Mouse (Mus musculus): ENCODE measurements around the gene Fcer1g.

- TF ChIP-seq POLR2A (IDR thresholded peaks at IDR 0.05; ENCODE audit: low read depth, low read length), result no peak
- no peak for TF ChIP-seq CTCF (conservative IDR thresholded peaks at IDR 0.05; ENCODE audit: insufficient read depth, insufficient read length, low read depth, low read length)
Observed at GRCm38 (mm10) chr1:171247916-171248315, 13.8 kb upstream of the Fcer1g start.

Data from kidney, adult 2 months (tissue).